Mouse (Mus musculus): ENCODE measurements around the gene Ptpn3.

The Ptpn3 gene

DNA sequence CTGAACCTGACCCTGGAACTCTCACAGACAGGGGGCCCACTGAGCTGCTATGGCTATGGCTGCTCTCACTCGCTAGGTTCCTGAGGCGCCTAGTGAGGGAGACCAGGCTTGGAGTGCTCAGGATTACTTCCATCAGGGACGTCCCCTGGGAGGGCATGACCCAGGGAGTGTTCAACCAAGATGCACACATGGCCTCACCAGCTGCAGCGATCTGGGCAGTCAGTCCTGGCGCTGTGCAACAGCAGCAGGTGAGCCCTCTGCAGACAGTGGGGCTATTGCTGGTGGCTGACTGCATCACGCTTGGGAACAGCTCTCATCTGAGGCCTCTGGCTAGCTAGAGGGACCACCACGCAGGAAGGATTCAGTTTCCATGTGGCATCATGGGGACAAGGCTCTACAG, 63.5 kb downstream of the Ptpn3 start:
- in situ Hi-C loops (cut with MboI; ENCODE audit: low pct_unique_long_range_greater_than_20kb in 1 of 2, low sequenced_read_pairs in 2 of 2, unreplicated experiment in 1 of 2), result no loop called here

DNA sequence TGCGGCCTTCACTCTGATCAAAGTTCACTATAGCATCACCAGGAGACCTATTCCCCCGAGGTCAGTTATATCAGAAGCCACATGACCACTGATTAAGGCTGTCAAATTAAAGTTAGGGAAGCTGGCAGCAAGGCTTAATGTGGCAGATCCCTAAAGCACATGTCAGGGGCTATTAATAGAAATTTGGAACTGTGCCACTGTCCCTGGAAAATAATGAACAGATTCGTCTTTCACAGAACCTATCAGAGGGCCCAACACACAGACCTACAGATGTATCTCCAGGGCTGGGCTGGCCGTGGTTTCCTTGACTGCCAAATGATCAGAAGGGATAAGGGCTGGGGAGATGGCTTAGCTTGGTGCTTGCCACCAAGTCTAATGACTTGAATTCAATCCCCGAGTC, 65.1 kb downstream of the Ptpn3 start:
- in situ Hi-C loops (cut with MboI; ENCODE audit: low pct_unique_long_range_greater_than_20kb in 1 of 2, low sequenced_read_pairs in 2 of 2, unreplicated experiment in 1 of 2), result no loop called here

DNA sequence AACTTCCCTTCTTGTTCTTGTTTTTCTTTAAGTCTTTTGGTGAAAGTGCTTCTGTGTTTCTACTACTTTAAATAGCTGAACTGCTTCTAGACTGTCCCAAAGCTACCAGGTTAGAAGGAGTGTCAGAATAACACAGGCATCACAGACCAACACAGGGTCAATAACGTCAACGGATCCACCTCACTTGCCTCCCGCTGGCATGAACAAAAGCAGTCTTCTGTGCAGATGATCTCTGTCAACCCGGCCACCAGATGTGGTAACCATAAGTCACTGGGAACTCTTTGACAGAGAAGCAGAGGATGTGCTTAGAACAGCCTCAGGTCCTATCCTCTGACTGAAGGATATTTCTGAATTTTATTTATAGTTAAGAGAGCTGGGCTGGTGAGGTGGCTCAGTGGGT, 65.9 kb downstream of the Ptpn3 start:
- in situ Hi-C loops (cut with MboI; ENCODE audit: low pct_unique_long_range_greater_than_20kb in 1 of 2, low sequenced_read_pairs in 2 of 2, unreplicated experiment in 1 of 2), result no loop called here

GRCm38 (mm10) chr4:57234348-57234747, 67.3 kb downstream of the Ptpn3 start:
- in situ Hi-C loops (cut with MboI; ENCODE audit: low pct_unique_long_range_greater_than_20kb in 1 of 2, low sequenced_read_pairs in 2 of 2, unreplicated experiment in 1 of 2), result no loop called here

DNA sequence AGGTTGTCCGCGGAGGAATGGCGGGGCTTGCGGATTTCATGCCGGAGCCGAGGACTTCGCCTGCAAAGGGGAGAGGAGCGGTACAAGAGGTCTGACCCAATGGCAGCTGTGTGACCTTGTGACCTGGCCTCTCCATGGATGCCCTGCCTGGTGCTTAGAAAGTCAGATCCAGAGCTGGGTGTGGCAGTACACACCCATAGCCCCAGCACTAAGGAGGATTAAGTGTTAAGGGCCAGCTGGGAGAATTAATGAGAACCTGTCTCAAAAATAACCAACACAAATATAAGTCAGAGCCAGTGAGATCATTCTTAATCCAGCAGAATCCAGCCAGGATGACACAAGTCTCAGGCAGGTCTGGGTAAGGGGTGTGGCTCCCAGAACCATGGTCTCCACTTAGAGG, 69.2 kb downstream of the Ptpn3 start:
- in situ Hi-C loops (cut with MboI; ENCODE audit: low pct_unique_long_range_greater_than_20kb in 1 of 2, low sequenced_read_pairs in 2 of 2, unreplicated experiment in 1 of 2), result no loop called here

DNA sequence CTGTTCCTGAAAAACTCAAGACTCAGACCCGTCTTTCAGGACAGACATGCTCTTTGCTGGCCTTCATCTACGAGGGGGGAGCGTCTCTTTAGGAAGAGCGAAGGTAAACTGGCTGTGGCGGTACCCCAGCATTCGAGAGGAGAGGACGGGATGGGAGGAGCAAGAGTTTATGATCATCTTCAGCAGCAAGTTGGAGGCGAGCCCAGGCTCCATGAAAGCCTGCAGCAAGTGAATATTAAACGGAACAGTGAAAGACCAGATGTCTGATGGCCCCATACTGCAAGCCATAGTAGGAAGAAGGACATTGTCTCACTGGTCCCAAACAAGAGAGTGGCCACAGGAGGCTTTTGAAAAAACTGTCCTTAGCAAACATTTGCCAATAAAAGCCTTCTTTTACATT, 70.3 kb downstream of the Ptpn3 start:
- in situ Hi-C loops (cut with MboI; ENCODE audit: low pct_unique_long_range_greater_than_20kb in 1 of 2, low sequenced_read_pairs in 2 of 2, unreplicated experiment in 1 of 2), result no loop called here

DNA sequence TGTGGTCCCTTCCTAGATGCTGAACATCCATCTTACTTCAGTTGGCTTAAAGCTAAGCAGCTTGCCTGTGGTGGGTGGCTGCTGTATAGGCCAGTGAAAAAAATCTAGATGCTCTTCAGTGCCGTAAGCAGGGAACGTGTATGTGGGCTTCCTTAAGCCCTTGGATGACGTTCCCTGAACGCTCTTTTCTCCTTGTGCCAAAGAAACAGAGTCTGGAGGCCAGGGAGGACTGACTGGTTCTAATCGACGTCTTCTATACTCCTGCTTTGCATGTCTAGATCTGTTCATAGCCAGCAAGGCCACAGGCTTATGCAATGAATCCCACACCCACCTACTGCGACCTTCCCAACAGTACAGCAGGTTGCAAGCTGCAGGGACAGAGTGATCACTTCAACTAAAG, 71.3 kb downstream of the Ptpn3 start:
- in situ Hi-C loops (cut with MboI; ENCODE audit: low pct_unique_long_range_greater_than_20kb in 1 of 2, low sequenced_read_pairs in 2 of 2, unreplicated experiment in 1 of 2), result no loop called here

- in situ Hi-C loops (cut with MboI; ENCODE audit: low pct_unique_long_range_greater_than_20kb in 1 of 2, low sequenced_read_pairs in 2 of 2, unreplicated experiment in 1 of 2), result no loop called here
These were observed 72.8 kb downstream of the Ptpn3 start for GRCm38 (mm10) chr4:57228601-57229520.

- in situ Hi-C loops (cut with MboI; ENCODE audit: low pct_unique_long_range_greater_than_20kb in 1 of 2, low sequenced_read_pairs in 2 of 2, unreplicated experiment in 1 of 2), result no loop called here
These were observed 76.9 kb downstream of the Ptpn3 start for GRCm38 (mm10) chr4:57224776-57225175.

- in situ Hi-C loops (cut with MboI; ENCODE audit: low pct_unique_long_range_greater_than_20kb in 1 of 2, low sequenced_read_pairs in 2 of 2, unreplicated experiment in 1 of 2), result no loop called here
These were observed 83.9 kb downstream of the Ptpn3 start for GRCm38 (mm10) chr4:57217746-57218145.

- in situ Hi-C loops (cut with MboI; ENCODE audit: low pct_unique_long_range_greater_than_20kb in 1 of 2, low sequenced_read_pairs in 2 of 2, unreplicated experiment in 1 of 2), result no loop called here
These were observed 85.1 kb downstream of the Ptpn3 start for GRCm38 (mm10) chr4:57216535-57216934.

DNA sequence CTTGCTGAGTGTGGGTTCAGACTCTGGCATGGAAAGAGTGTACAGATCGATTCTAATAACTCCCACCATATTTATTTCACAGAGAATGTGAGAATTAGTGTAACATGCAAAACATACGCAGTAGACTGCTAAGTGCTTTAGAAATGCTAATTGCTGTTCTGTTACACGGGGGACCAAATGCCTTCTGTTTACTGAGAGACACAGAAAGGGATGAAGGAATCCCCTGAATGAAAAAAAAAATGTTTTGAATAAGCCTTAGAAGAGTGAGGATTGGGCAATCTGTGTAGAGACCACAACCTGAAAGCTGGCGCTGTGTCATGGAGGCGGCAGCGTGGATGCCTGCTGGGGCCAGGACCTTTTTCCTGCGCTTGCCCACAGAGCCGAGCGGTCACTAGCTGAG, 86.8 kb downstream of the Ptpn3 start:
- in situ Hi-C loops (cut with MboI; ENCODE audit: low pct_unique_long_range_greater_than_20kb in 1 of 2, low sequenced_read_pairs in 2 of 2, unreplicated experiment in 1 of 2), result no loop called here

GRCm38 (mm10) chr4:57214114-57214513, 87.5 kb downstream of the Ptpn3 start:
- in situ Hi-C loops (cut with MboI; ENCODE audit: low pct_unique_long_range_greater_than_20kb in 1 of 2, low sequenced_read_pairs in 2 of 2, unreplicated experiment in 1 of 2), result no loop called here

GRCm38 (mm10) chr4:57211706-57212105, 89.9 kb downstream of the Ptpn3 start:
- in situ Hi-C loops (cut with MboI; ENCODE audit: low pct_unique_long_range_greater_than_20kb in 1 of 2, low sequenced_read_pairs in 2 of 2, unreplicated experiment in 1 of 2), result no loop called here

DNA sequence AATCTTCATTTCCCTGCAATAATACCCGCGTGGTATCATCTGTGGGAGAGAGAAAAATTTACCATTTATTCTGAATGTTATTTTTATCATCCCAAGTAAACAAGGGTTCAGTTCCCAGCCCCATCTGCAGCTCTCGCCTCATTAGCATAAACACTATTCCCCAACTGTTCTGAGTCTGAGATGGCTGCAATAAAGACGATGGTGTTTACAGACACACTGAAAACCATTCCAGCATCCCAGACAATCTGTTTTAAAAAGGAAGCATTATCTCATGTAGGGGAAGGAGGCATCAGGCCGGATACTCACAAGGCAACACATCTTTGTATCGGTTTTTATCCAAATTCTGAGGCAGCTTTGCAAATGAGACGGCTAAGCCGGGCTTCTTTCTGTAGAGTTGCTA, 95.7 kb downstream of the Ptpn3 start:
- in situ Hi-C loops (cut with MboI; ENCODE audit: low pct_unique_long_range_greater_than_20kb in 1 of 2, low sequenced_read_pairs in 2 of 2, unreplicated experiment in 1 of 2), result no loop called here

- in situ Hi-C loops (cut with MboI; ENCODE audit: low pct_unique_long_range_greater_than_20kb in 1 of 2, low sequenced_read_pairs in 2 of 2, unreplicated experiment in 1 of 2), result no loop called here
These were observed 96.9 kb downstream of the Ptpn3 start for GRCm38 (mm10) chr4:57204780-57205179.

- in situ Hi-C loops (cut with MboI; ENCODE audit: low pct_unique_long_range_greater_than_20kb in 1 of 2, low sequenced_read_pairs in 2 of 2, unreplicated experiment in 1 of 2), result no loop called here
These were observed 98.8 kb downstream of the Ptpn3 start for GRCm38 (mm10) chr4:57202660-57203361.

- in situ Hi-C loops (cut with MboI; ENCODE audit: low pct_unique_long_range_greater_than_20kb in 1 of 2, low sequenced_read_pairs in 2 of 2, unreplicated experiment in 1 of 2), result no loop called here
These were observed 99.5 kb downstream of the Ptpn3 start for GRCm38 (mm10) chr4:57202132-57202531.

GRCm38 (mm10) chr4:57200661-57201060, 101.0 kb downstream of the Ptpn3 start:
- in situ Hi-C loops (cut with MboI; ENCODE audit: low pct_unique_long_range_greater_than_20kb in 1 of 2, low sequenced_read_pairs in 2 of 2, unreplicated experiment in 1 of 2), result no loop called here
